Mouse (Mus musculus) hindbrain, embryonic 11.5 days (tissue): ENCODE data around the gene Reg4. TPM values are rescaled to one million over a fixed set of nuclear protein-coding genes. Genes with fewer than 3 reads are reported as not detected.
A peak's percentile ranks its signal among the peaks of the same experiment; 100 is the strongest.

Experiments used
- ATAC-seq: fragments of 200-750 bp; cut with Nextera tagmentation; 2 replicates; pipeline ENCODE4 v1.8.0; 2017; ENCODE audit warnings: mild to moderate bottlenecking, moderate TSS enrichment, moderate library complexity; ENCODE audit not compliant: low FRiP score
- DNase-seq: peaks from one replicate; pipeline ENCODE4 v3.0.0-alpha.2; 2015; ENCODE audit warnings: low spot score
- H3K27ac ChIP-seq: fragments of 300-500 bp; sonication (generic); 2 replicates; pipeline ENCODE4 v1.5.1; 2014; ENCODE audit warnings: mild to moderate bottlenecking, low read depth, low read length
- H3K27me3 ChIP-seq: fragments of 300-500 bp; sonication (generic); 2 replicates; pipeline ENCODE4 v1.6.1; 2014; ENCODE audit warnings: mild to moderate bottlenecking, low read length, moderate library complexity, mixed read lengths; ENCODE audit not compliant: control insufficient read depth, insufficient read depth
- H3K36me3 ChIP-seq: fragments of 300-500 bp; sonication (generic); 2 replicates; pipeline ENCODE4 v1.6.1; 2014; ENCODE audit warnings: mild to moderate bottlenecking, low read length, moderate library complexity, mixed read lengths; ENCODE audit not compliant: control insufficient read depth, insufficient read depth
- H3K4me1 ChIP-seq: fragments of 300-500 bp; sonication (generic); replicated peaks from 2 replicates; pipeline ENCODE4 v1.6.1; 2014; ENCODE audit warnings: low read length, mixed read lengths; ENCODE audit not compliant: control insufficient read depth, insufficient read depth
- H3K4me2 ChIP-seq: fragments of 300-500 bp; sonication (generic); replicated peaks from 2 replicates; pipeline ENCODE4 v1.6.1; 2014; ENCODE audit warnings: mild to moderate bottlenecking, low read depth, low read length
- H3K4me3 ChIP-seq: fragments of 300-500 bp; sonication (generic); 2 replicates; pipeline ENCODE4 v1.5.1; 2014; ENCODE audit warnings: low read depth, low read length
- H3K9ac ChIP-seq: fragments of 300-500 bp; sonication (generic); 2 replicates; pipeline ENCODE4 v1.6.1; 2014; ENCODE audit warnings: low read depth, low read length
- H3K9me3 ChIP-seq: fragments of 300-500 bp; sonication (generic); 2 replicates; pipeline ENCODE4 v1.6.1; 2016; ENCODE audit warnings: low read length; ENCODE audit not compliant: control insufficient read depth
- WGBS: fragments of 180-500 bp; shearing (Covaris S2); extraction: QIAGEN DNeasy Blood & Tissue Kit; methylation state at CpG from one replicate; pipeline ENCODE4 v1.1.7; 2014; 5-methylcytosine and 5-hydroxymethylcytosine counted together
- polyA plus RNA-seq: library from polyadenylated mRNA; unstranded; fragments of >200 nt; fragmentation: Nextera tagmentation; extraction: Ambion mirVana; gene quantifications from 2 replicates; pipeline ENCODE4 v1.2.1, GENCODE M21; 2014

Gene Reg4
- polyA plus RNA-seq, 1 experiment from 2014 or later, result not detected

- no peaks in the 10 kb centered on the region for H3K4me1 ChIP-seq
- H3K4me3 ChIP-seq, result no peak overlapping the region
- no peak overlapping the region for H3K9ac ChIP-seq
- no peaks in the 10 kb centered on the region for H3K27me3 ChIP-seq
- H3K27ac ChIP-seq, result no peak overlapping the region
- no peak overlapping the region for H3K4me2 ChIP-seq
- ATAC-seq, result peak; percentile 67
- 40% methylated on average over 19 of the region's 19 CpGs for WGBS
- no peaks in the 10 kb centered on the region for H3K36me3 ChIP-seq
- H3K9me3 ChIP-seq, result no peaks in the 10 kb centered on the region
- DNase-seq, result peak; percentile 87
Observed at GRCm38 (mm10) chr3:98226988-98227610, 5.1 kb downstream of the Reg4 start.

- no peaks in the 10 kb centered on the region for H3K4me1 ChIP-seq
- 74% methylated on average over 3 of the region's 3 CpGs for WGBS
- H3K27me3 ChIP-seq, result no peaks in the 10 kb centered on the region
- H3K27ac ChIP-seq, result no peak overlapping the region
- no peak overlapping the region for H3K4me3 ChIP-seq
- ATAC-seq (0 out of 2 replicates have a peak, but pooled peaks have one; percentile 3), DNase-seq (no peak)
- H3K9me3 ChIP-seq, result no peaks in the 10 kb centered on the region
- no peak overlapping the region for H3K4me2 ChIP-seq
- no peak overlapping the region for H3K9ac ChIP-seq
- no peaks in the 10 kb centered on the region for H3K36me3 ChIP-seq
Observed at GRCm38 (mm10) chr3:98227763-98228162, 5.8 kb downstream of the Reg4 start.

GRCm38 (mm10) chr3:98229943-98230342 is 8.0 kb downstream of the Reg4 start:
- Histone ChIP-seq H3K4me2 (no peak overlapping the region), H3K27me3 (no peaks in the 10 kb centered on the region), H3K9ac (no peak overlapping the region), H3K4me1 (no peaks in the 10 kb centered on the region), H3K36me3 (no peaks in the 10 kb centered on the region), H3K27ac (no peak overlapping the region), H3K4me3 (no peak overlapping the region), H3K9me3 (no peaks in the 10 kb centered on the region)
- DNase-seq (no peak), ATAC-seq (no peak)
- 91% methylated on average over 7 of the region's 7 CpGs for WGBS

- Histone ChIP-seq H3K4me1 (no peaks in the 10 kb centered on the region), H3K27ac (no peak overlapping the region), H3K9me3 (no peaks in the 10 kb centered on the region), H3K27me3 (no peaks in the 10 kb centered on the region), H3K4me3 (no peak overlapping the region), H3K4me2 (no peak overlapping the region), H3K36me3 (no peaks in the 10 kb centered on the region), H3K9ac (no peak overlapping the region)
- DNase-seq (no peak), ATAC-seq (no peak)
Observed at GRCm38 (mm10) chr3:98233504-98233903, 11.5 kb downstream of the Reg4 start.

- ATAC-seq, result no peak
- Histone ChIP-seq H3K9me3 (no peaks in the 10 kb centered on the region), H3K4me2 (no peak overlapping the region), H3K36me3 (no peaks in the 10 kb centered on the region), H3K9ac (no peak overlapping the region), H3K27ac (no peak overlapping the region), H3K4me3 (no peak overlapping the region), H3K27me3 (no peaks in the 10 kb centered on the region), H3K4me1 (no peaks in the 10 kb centered on the region)
- no peak for DNase-seq
- WGBS, result 92% methylated on average over 6 of the region's 6 CpGs
Observed at GRCm38 (mm10) chr3:98236266-98236665, 14.3 kb downstream of the Reg4 start.

- no peak for DNase-seq
- H3K4me2 ChIP-seq, result no peak overlapping the region
Observed at GRCm38 (mm10) chr3:98237240-98237639, 15.3 kb downstream of the Reg4 start.

GRCm38 (mm10) chr3:98238150-98238549 is 16.2 kb downstream of the Reg4 start:
- DNase-seq, result no peak
- no peak overlapping the region for H3K27ac ChIP-seq
- no peaks in the 10 kb centered on the region for H3K4me1 ChIP-seq
- no peak overlapping the region for H3K4me3 ChIP-seq
- no peak overlapping the region for H3K4me2 ChIP-seq
- no peak overlapping the region for H3K9ac ChIP-seq
- ATAC-seq, result no peak
- no peaks in the 10 kb centered on the region for H3K9me3 ChIP-seq
- no peaks in the 10 kb centered on the region for H3K36me3 ChIP-seq
- no peaks in the 10 kb centered on the region for H3K27me3 ChIP-seq
- WGBS, result 56% methylated on average over 3 of the region's 3 CpGs

More at GRCm38 (mm10) chr3:98237240-98237639, 15.3 kb downstream of the Reg4 start:
- Histone ChIP-seq H3K4me1 (no peaks in the 10 kb centered on the region), H3K9me3 (no peaks in the 10 kb centered on the region), H3K27ac (no peak overlapping the region), H3K36me3 (no peaks in the 10 kb centered on the region), H3K4me3 (no peak overlapping the region), H3K27me3 (no peaks in the 10 kb centered on the region), H3K9ac (no peak overlapping the region)
- 65% methylated on average over 5 of the region's 5 CpGs for WGBS
- ATAC-seq, result no peak

GRCm38 (mm10) chr3:98242051-98242450 is 20.1 kb downstream of the Reg4 start:
- Histone ChIP-seq H3K36me3 (no peaks in the 10 kb centered on the region), H3K4me2 (no peak overlapping the region), H3K27ac (no peak overlapping the region), H3K9me3 (no peaks in the 10 kb centered on the region), H3K4me3 (no peak overlapping the region), H3K4me1 (no peaks in the 10 kb centered on the region), H3K9ac (no peak overlapping the region), H3K27me3 (no peaks in the 10 kb centered on the region)
- DNase-seq (no peak), ATAC-seq (no peak)
- 82% methylated on average over 3 of the region's 3 CpGs for WGBS

- H3K4me3 ChIP-seq, result no peak overlapping the region
Observed at GRCm38 (mm10) chr3:98242458-98243037, 20.6 kb downstream of the Reg4 start.

More at GRCm38 (mm10) chr3:98242458-98243037, 20.6 kb downstream of the Reg4 start:
- H3K9me3 ChIP-seq, result no peaks in the 10 kb centered on the region
- no peaks in the 10 kb centered on the region for H3K36me3 ChIP-seq
- 61% methylated on average over 8 of the region's 8 CpGs for WGBS
- H3K9ac ChIP-seq, result no peak overlapping the region
- H3K4me1 ChIP-seq, result no peaks in the 10 kb centered on the region
- no peak overlapping the region for H3K27ac ChIP-seq
- H3K27me3 ChIP-seq, result no peaks in the 10 kb centered on the region
- ATAC-seq, result no peak
- no peak for DNase-seq
- H3K4me2 ChIP-seq, result no peak overlapping the region
